Mouse (Mus musculus): Measurements from ENCODE around the gene Hist1h1t. TPM values are rescaled to one million over a fixed set of nuclear protein-coding genes. Genes with fewer than 3 reads are reported as not detected.

Gene Hist1h1t
- total and polyA plus RNA-seq, 3 experiments = 0.16 TPM; not detected in 2

- peak; percentile 69 for ATAC-seq (ENCODE audit: extremely low read depth, insufficient number of reproducible peaks, low FRiP score, poor library complexity, severe bottlenecking)
Measured at GRCm38 (mm10) chr13:23738677-23739068, 43.1 kb downstream of the Hist1h1t start, which contains the start of gene Hist1h1c. TSS of gene Hist1h1c (plus strand) at chr13:23738808.

GRCm38 (mm10) chr13:23739069-23739921, 43.7 kb downstream of the Hist1h1t start:
- H3K4me3 ChIP-seq (ENCODE audit: low read depth, low read length) = peak overlapping the region; percentile 71
- ATAC-seq (ENCODE audit: extremely low read depth, insufficient number of reproducible peaks, low FRiP score, poor library complexity, severe bottlenecking) (peak; percentile 75), DNase-seq (ENCODE audit: low spot score) (peak; percentile 67)
- peaks cover 24% of the 10 kb centered on the region for H3K4me1 ChIP-seq (ENCODE audit: insufficient read depth, low read depth, low read length)
- TF ChIP-seq GATA2 (IDR thresholded peaks at IDR 0.05; ENCODE audit: borderline replicate concordance, low read depth, low read length) (no peak), CTCF (IDR thresholded peaks at IDR 0.05; ENCODE audit: low read depth, low read length) (no peak), GATA1 (IDR thresholded peaks at IDR 0.05; ENCODE audit: borderline replicate concordance, low read length) (no peak), POLR2AphosphoS5 (IDR thresholded peaks at IDR 0.05; ENCODE audit: insufficient replicate concordance, low read depth, low read length) (peak; percentile 99; the same call in 1 of the 2 replicates)
- H3K27me3 ChIP-seq (ENCODE audit: insufficient read depth, low read length) = no peaks in the 10 kb centered on the region
- no peaks in the 10 kb centered on the region for H3K36me3 ChIP-seq (replicated peaks)
- H3K9me3 ChIP-seq (replicated peaks) = no peaks in the 10 kb centered on the region

More at GRCm38 (mm10) chr13:23738677-23739068, 43.1 kb downstream of the Hist1h1t start, which contains the start of gene Hist1h1c:
- peak within 1 kb of the TSS; percentile 71 for H3K4me3 ChIP-seq (ENCODE audit: low read depth, low read length)
- H3K9me3 ChIP-seq (replicated peaks) = no peaks in the 10 kb centered on the region
- TF ChIP-seq GATA2 (IDR thresholded peaks at IDR 0.05; ENCODE audit: borderline replicate concordance, low read depth, low read length) = no peak
- peak; percentile 70; the same call in 1 of the 2 replicates for TF ChIP-seq POLR2AphosphoS5 (IDR thresholded peaks at IDR 0.05; ENCODE audit: insufficient replicate concordance, low read depth, low read length)
- TF ChIP-seq GATA1 (IDR thresholded peaks at IDR 0.05; ENCODE audit: borderline replicate concordance, low read length) = no peak
- H3K27me3 ChIP-seq (ENCODE audit: insufficient read depth, low read length) = no peaks in the 10 kb centered on the region
- no peaks in the 10 kb centered on the region for H3K36me3 ChIP-seq (replicated peaks)
- peaks cover 21% of the 10 kb centered on the region for H3K4me1 ChIP-seq (ENCODE audit: insufficient read depth, low read depth, low read length)
- DNase-seq (ENCODE audit: low spot score) = peak; percentile 84

- H3K9me3 ChIP-seq (replicated peaks) = no peaks in the 10 kb centered on the region
- H3K36me3 ChIP-seq (replicated peaks) = no peaks in the 10 kb centered on the region
- peak; percentile 55 for TF ChIP-seq POLR2AphosphoS5 (IDR thresholded peaks at IDR 0.05; ENCODE audit: insufficient replicate concordance, low read depth, low read length)
- TF ChIP-seq TAL1 (conservative IDR thresholded peaks at IDR 0.05; ENCODE audit: low read depth, low read length) = no peak
- TF ChIP-seq GATA2 (IDR thresholded peaks at IDR 0.05; ENCODE audit: borderline replicate concordance, low read depth, low read length) = no peak
- H3K27me3 ChIP-seq (ENCODE audit: insufficient read depth, low read length) = no peaks in the 10 kb centered on the region
- H3K4me3 ChIP-seq (ENCODE audit: low read depth, low read length) = peak overlapping the region; percentile 71
- H3K4me1 ChIP-seq (ENCODE audit: insufficient read depth, low read depth, low read length) = peaks cover 24% of the 10 kb centered on the region
- DNase-seq (ENCODE audit: low spot score) = no peak
- ATAC-seq (ENCODE audit: extremely low read depth, insufficient number of reproducible peaks, low FRiP score, poor library complexity, severe bottlenecking) = no peak
Measured at GRCm38 (mm10) chr13:23739922-23740252, 44.3 kb downstream of the Hist1h1t start.

- H3K4me1 ChIP-seq (ENCODE audit: insufficient read depth, low read depth, low read length) = peaks cover 24% of the 10 kb centered on the region
- DNase-seq (ENCODE audit: low spot score) (no peak), ATAC-seq (ENCODE audit: extremely low read depth, insufficient number of reproducible peaks, low FRiP score, poor library complexity, severe bottlenecking) (no peak)
- H3K27me3 ChIP-seq (ENCODE audit: insufficient read depth, low read length) = no peaks in the 10 kb centered on the region
- TF ChIP-seq POLR2AphosphoS5 (IDR thresholded peaks at IDR 0.05; ENCODE audit: insufficient replicate concordance, low read depth, low read length) (peak; percentile 19; the same call in 1 of the 2 replicates), CTCF (IDR thresholded peaks at IDR 0.05; ENCODE audit: low read depth, low read length) (no peak)
- H3K4me3 ChIP-seq (ENCODE audit: low read depth, low read length) = peak overlapping the region; percentile 71
- no peaks in the 10 kb centered on the region for H3K36me3 ChIP-seq (replicated peaks)
- H3K9me3 ChIP-seq (replicated peaks) = no peaks in the 10 kb centered on the region
Measured at GRCm38 (mm10) chr13:23740256-23740840, 44.7 kb downstream of the Hist1h1t start.

GRCm38 (mm10) chr13:23740910-23741309, 45.3 kb downstream of the Hist1h1t start:
- no peak for DNase-seq (ENCODE audit: low spot score)
- Histone ChIP-seq H3K4me3 (ENCODE audit: low read depth, low read length) (no peak overlapping the region; the same call in 1 of the 2 replicates), H3K4me1 (ENCODE audit: insufficient read depth, low read depth, low read length) (peaks cover 26% of the 10 kb centered on the region), H3K27me3 (ENCODE audit: insufficient read depth, low read length) (no peaks in the 10 kb centered on the region), H3K36me3 (replicated peaks) (no peaks in the 10 kb centered on the region), H3K9me3 (replicated peaks) (no peaks in the 10 kb centered on the region)
- TF ChIP-seq GATA1 (IDR thresholded peaks at IDR 0.05; ENCODE audit: borderline replicate concordance, low read length) (no peak), POLR2AphosphoS5 (IDR thresholded peaks at IDR 0.05; ENCODE audit: insufficient replicate concordance, low read depth, low read length) (no peak), TAL1 (conservative IDR thresholded peaks at IDR 0.05; ENCODE audit: low read depth, low read length) (no peak), CTCF (IDR thresholded peaks at IDR 0.05; ENCODE audit: low read depth, low read length) (no peak)
- no peak for ATAC-seq (ENCODE audit: extremely low read depth, insufficient number of reproducible peaks, low FRiP score, poor library complexity, severe bottlenecking)

GRCm38 (mm10) chr13:23742007-23742406, 46.4 kb downstream of the Hist1h1t start:
- DNase-seq (ENCODE audit: low spot score) = no peak

More at GRCm38 (mm10) chr13:23742007-23742406, 46.4 kb downstream of the Hist1h1t start:
- no peaks in the 10 kb centered on the region for H3K27me3 ChIP-seq (ENCODE audit: insufficient read depth, low read length)
- H3K36me3 ChIP-seq (replicated peaks) = no peaks in the 10 kb centered on the region
- no peak overlapping the region for H3K4me3 ChIP-seq (ENCODE audit: low read depth, low read length)
- H3K9me3 ChIP-seq (replicated peaks) = no peaks in the 10 kb centered on the region
- H3K4me1 ChIP-seq (ENCODE audit: insufficient read depth, low read depth, low read length) = peaks cover 28% of the 10 kb centered on the region
- ATAC-seq (ENCODE audit: extremely low read depth, insufficient number of reproducible peaks, low FRiP score, poor library complexity, severe bottlenecking) = no peak
- TF ChIP-seq TAL1 (conservative IDR thresholded peaks at IDR 0.05; ENCODE audit: low read depth, low read length) (no peak), POLR2AphosphoS5 (IDR thresholded peaks at IDR 0.05; ENCODE audit: insufficient replicate concordance, low read depth, low read length) (peak; percentile 57; the same call in 1 of the 2 replicates), GATA1 (IDR thresholded peaks at IDR 0.05; ENCODE audit: borderline replicate concordance, low read length) (no peak)

Data from G1E (cell line).